Mouse (Mus musculus) left cerebral cortex, postnatal 25 days (tissue): ENCODE results near the gene Rarres2. TPM values are rescaled to one million over a fixed set of nuclear protein-coding genes. Genes with fewer than 3 reads are reported as not detected.
"Not testable (repeated sequence)": the region's sequence is repeated elsewhere in the genome, so short reads cannot be mapped to it uniquely, and the experiment has no call there.

Source experiments
- DNase-seq, 2 experiments: peaks; one replicate each; pipeline ENCODE4 v3.0.0; 2022; ENCODE audit warnings: low spot score in 2 of 2, mixed read lengths in 1 of 2
- intact Hi-C: fragments of 180-260 bp; cut with DNase I; formaldehyde crosslinking; loops from one replicate; pipeline ENCODE4 v1.15.1; 2025
- total RNA-seq, 2 experiments: library from RNA; stranded (reverse); gene quantifications; 2 replicates each; pipeline ENCODE4 v1.2.3; 2021

The Rarres2 gene
- total RNA-seq, 2 experiments from 2014 or later = 15.7 to 16.6 TPM

DNA sequence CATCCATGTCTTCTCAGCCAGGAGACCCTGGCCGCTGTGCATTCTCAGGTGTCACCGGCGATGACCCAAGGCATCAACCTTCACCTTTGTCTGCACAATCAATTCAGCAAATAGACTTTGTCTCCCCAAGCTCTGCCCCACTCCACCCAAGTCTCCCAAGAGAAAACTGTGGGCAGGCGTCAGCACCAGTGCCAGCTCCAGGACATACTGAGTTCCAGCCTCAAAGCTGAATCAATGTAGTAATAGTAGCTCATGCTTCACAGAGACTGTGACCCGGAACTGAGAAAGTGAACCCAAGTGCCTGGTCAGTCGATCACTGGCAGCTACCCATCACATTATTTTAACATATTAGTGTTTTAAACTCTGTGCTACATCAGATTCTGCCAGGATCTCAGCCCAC, 24.3 kb downstream of the Rarres2 start:
- DNase-seq = no peak
- intact Hi-C loops = loop anchor here (5.0 to 10.0 kb wide), 2 partner anchors 94 to 226 kb away; partner anchors contain the start of gene Gimap3

DNA sequence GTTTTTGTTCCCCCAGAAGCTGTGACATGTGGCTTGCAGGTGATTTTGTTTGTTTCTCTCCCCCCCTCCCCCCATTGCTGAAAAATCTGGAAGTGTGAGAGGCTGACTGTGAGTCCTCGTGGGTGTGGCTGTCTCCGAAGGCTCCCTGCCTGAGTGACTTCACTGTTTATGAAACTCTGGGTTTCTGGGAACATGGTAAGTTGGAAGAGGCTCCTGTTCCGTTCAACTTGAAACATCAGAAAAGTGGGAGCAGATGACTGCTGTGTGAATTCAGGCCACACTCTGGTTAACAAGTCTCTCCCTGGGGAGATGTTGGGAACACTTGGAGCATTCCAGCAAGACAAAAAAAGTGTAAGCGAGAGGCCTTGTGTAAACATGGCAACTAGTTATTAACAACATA, 25.7 kb downstream of the Rarres2 start:
- DNase-seq = no peak
- intact Hi-C loops = loop anchor here (5.0 to 10.0 kb wide), 2 partner anchors 95 to 228 kb away; partner anchors contain the start of gene Gimap3

DNA sequence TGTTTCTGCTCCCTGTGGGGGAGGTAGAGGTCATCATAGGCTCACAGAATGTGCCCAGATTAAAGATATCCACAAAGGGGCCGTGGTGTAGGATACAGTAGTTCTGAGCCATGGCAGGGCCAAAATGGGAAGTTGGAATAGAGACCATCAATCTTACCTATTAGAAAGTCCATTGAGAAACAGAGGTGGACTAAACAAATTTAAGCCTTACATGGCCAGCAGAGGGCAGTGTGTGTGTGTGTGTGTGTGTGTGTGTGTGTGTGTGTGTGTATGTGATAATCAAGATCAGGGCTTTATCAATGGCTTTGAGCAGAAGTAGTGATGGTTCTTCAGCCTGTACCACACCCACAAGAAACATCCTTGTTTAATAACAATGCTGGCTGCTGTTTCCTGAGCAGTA, 26.3 kb downstream of the Rarres2 start:
- no peak for DNase-seq
- intact Hi-C loops = loop anchor here (5.0 to 10.0 kb wide), 2 partner anchors 96 to 229 kb away; partner anchors contain the start of gene Gimap3

DNA sequence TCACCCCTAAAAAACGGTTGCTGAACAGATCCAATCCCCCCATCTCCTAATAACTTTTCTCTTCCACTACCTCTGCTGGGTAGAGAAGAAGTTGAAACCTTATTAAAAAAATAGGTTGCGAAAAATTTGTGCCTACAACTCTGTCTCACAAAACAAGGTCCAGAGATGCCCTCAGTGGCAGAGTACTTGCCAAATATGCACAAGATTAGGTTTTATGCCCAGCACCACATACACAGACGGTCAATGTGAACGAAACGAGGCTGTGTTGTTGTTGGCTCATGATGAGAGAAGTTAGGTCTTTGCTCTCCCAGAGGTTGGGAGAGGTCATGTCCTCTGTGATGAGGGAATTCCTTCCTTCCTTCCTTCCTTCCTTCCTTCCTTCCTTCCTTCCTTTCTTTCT, 27.3 kb downstream of the Rarres2 start:
- intact Hi-C loops = loop anchor here (5.0 to 10.0 kb wide), 2 partner anchors 97 to 230 kb away; partner anchors contain the start of gene Gimap3
- DNase-seq = no peak

DNA sequence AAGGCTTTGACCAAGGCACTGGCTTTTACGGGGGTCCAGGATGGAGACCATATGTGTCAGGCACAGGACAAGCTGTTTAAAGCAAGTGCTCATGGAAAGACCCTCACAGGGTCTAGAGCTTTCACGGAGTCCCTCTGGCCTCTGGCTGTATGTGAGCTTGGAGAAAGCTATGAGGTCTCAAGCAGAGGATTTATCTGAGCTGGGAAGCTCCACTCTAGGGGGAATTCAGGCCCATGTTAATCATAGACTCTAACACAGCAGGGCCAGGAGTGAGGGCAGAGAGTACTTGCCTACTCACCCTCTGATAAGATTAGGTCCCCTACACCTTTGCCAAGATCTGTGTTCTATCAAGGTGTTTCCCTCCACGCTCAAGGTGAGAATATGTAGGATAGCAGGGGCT, 30.0 kb downstream of the Rarres2 start:
- DNase-seq = no peak
- intact Hi-C loops = loop anchor here (10.0 kb wide), 1 partner anchor 232 kb away; the partner anchor contains the start of gene Gimap3

DNA sequence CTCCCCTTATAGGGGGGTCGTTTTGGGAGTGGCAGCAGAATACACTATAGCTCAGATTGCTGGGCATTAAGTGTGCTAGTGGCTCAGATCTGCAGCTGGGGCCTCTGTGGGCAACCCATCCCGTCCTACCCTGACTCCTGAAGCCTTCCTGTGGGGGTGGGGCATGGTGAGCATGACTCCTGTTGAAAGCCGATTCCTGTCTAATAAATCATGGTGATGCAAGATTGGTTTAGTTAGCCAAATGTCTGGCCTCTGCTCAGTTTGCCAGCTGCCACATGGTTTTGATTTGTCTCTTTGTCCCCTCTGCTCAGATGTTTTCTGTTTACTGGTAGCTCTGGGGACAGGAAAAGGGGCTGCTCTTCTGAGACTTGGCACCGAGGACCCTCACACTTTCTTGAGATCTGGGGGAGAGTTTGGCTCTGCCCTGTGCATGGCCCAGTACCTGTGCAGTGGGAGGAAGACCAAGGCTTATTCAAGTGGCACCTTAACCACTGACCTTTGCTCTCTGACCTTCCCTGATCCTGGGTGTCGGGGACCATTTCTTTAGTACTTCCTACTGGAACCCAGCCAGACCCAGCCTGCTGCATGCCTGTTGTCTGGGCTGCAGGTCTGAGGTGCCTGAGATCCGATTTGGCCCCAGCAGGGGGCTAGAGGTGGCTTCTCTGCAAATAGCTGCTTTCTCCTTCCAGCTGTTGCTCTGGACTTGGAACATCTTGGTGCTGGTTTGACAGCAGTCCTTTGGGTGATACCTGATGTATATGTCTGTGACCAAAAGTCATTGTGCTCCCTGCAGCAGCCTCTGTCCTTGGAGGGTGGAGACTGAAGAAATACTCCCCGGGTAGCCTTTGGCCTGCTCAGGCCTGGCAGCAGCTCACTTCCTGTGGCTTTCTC, 30.8 kb downstream of the Rarres2 start:
- intact Hi-C loops = loop anchor here (2.0 to 10.0 kb wide), 2 partner anchors 97 to 233 kb away; partner anchors contain the start of genes Gimap3 and Zfp467

DNA sequence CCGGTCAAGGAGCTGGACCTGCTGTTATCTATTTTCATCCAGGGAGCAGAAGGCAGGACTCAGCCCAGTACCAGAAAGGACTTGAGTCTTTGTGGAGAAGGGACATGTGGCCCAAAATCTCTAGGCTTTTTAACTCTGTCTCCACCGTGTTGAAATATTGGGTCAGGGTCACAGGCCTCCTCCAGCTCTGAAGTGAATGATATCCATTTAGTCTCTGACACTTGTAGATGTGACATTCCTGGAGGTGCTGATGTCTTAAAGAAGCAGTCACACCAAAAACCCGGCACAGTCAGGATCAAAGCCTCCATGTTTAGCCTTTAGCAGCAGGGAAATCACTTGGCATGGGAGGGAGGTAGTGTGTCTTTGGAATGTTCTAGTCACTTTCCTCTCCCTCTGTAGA, 31.9 kb downstream of the Rarres2 start:
- intact Hi-C loops = loop anchor here (2.0 to 10.0 kb wide), 2 partner anchors 96 to 234 kb away; partner anchors contain the start of genes Gimap3 and Zfp467
- DNase-seq = no peak

More for the DNA sequence above, 30.8 kb downstream of the Rarres2 start:
- DNase-seq = no peak

DNA sequence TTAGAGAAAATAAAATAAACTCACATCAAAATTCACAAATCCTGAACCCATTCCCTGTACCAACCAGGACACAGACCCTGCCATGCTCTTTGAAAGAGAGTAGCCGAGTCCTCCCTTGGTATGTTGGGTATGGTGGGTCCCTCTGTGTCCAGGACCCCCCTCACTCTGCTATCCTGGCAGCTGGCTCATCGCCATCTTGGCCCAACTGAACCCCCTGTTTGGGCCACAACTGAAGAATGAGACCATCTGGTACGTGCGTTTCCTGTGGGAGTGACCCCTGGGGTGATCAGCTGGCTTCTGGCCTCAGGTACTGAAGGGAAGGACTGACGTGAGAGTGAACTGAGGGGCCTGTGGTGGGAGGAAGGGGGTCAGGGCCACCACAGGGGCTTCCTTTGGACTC, 32.7 kb downstream of the Rarres2 start:
- intact Hi-C loops = loop anchor here (2.0 to 10.0 kb wide), 3 partner anchors 95 to 363 kb away; partner anchors contain the start of genes Gimap3 and Zfp467
- DNase-seq = no peak

DNA sequence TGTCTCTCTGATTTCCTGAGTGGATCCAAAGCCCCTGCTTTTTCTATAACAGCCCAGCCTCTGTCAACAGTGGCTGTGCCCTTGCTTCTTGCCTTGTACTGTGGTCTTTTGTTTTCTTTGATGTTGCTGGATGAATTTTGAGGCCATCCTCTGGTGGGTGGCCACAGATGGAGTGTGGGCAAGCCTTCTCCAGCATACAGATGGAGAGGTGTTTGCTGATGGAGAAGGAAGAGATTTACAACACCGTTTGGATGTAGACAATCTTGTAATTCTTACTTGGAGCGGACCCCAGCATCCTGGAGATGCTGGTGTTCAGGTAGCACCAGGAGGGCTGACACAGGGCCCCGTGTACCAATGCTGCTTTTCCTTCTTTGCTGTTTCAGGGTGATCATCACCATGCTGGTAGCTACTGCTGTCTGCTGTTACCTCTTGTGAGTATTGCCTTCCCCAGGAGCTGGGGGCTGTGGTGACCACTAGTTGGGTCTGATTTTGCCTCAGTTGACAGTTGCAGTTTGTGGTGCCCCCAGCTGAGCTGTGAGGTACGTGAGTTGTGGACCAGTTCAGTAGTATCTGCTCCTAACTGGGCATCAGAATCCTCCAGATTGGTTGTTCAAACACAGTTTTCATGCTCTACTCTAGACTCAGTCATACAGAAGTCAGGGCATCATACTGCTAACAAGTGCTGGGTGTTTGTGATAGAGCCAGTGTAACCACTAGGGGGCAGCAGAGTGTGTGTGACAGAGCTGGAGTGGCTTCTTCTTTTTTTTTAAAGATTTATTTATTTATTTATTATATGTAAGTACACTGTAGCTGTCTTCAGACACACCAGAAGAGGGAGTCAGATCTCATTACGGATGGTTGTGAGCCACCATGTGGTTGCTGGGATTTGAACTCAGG, 33.5 kb downstream of the Rarres2 start:
- intact Hi-C loops = loop anchor here (5.0 kb wide), 1 partner anchor 362 kb away; no protein-coding TSS in a partner anchor

DNA sequence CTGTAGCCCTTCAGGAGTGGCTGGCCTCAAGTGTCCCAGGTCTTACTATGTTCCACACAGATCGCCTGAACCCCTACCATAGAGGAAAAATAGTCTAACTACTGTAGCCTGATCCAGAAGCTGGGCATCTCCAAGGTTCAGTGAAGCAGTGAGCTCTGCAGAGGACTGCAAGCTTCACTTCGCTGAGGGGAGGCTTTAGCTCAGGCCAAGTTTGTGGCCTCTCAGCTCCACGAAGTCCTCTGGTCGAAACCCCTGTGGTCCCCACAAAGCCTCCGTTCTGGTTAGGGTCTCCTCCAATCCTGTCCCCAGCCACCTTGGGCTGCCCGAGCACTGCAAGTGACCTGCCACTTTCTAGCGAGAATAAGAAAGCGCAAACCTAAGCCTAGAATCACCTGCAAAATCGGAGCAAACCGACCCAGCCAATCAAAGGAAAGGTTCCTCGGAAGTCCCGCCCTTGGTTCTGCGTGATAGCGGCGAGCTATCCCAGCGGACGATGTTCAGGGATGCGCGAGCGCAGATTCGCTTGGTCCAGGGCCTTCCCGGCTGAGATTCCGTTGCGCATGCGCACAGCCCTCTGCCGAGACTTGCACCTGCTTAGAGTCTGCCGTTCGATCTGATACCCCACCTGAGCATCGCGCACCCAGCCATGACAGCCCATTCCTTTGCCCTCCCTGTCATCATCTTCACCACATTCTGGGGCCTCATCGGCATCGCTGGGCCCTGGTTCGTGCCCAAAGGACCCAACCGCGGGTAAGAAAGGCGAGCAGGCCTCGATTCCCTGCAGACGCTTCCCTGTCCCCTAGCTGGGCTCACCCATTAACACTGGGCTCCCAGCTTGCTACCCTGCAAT, 35.3 kb downstream of the Rarres2 start, which contains the start of gene Atp6v0e2:
Atp6v0e2 (plus strand) TSS at position 511 of the 850 bp plus-strand sequence.
- intact Hi-C loops = loop anchor here (5.0 kb wide), 1 partner anchor 360 kb away; no protein-coding TSS in a partner anchor
- peak; percentile 92 to 96 for DNase-seq

More for the DNA sequence above, 33.5 kb downstream of the Rarres2 start:
- DNase-seq = peak; percentile 77 to 85

DNA sequence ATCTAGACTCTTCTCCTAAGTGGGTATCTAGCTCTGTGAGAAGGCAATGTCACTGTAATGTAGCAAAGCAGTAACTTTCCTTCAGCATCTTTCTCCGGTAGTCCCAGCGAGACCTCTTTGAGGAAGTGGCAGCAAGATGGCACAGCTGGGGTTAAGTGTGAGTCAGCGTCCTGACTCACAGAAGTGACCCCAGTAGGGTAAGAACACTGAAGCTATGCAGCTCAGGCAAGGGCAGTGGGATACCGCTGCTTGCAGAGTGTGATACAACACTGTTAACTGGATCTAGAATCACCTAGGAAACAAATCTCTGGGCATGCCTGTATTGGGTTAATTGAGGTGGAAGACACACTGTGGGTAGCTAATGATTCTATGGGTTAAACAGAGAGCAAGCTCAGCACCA, 36.5 kb downstream of the Rarres2 start:
- DNase-seq = no peak
- intact Hi-C loops = loop anchor here (5.0 kb wide), 1 partner anchor 359 kb away; no protein-coding TSS in a partner anchor

DNA sequence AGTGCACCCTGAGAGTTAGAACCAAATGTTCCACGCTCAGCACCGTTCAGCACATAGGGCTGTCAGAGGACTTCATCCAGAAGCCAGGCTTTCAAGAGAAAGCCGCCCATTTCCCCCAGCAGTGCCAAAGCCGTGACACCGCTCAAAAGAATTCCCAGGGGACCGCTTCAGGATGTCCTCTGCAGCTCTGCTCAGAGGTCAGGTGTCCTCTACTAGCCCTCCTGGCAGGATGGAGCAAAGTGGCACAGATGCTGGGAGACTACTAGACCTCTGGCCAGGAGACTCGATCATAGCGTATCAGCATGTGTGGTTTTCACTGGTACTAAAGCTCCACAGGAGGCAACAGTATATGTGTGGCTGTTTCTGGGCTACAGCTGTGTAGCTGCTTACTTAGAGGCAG, 37.7 kb downstream of the Rarres2 start:
- intact Hi-C loops = loop anchor here (5.0 kb wide), 1 partner anchor 358 kb away; no protein-coding TSS in a partner anchor
- DNase-seq = no peak

DNA sequence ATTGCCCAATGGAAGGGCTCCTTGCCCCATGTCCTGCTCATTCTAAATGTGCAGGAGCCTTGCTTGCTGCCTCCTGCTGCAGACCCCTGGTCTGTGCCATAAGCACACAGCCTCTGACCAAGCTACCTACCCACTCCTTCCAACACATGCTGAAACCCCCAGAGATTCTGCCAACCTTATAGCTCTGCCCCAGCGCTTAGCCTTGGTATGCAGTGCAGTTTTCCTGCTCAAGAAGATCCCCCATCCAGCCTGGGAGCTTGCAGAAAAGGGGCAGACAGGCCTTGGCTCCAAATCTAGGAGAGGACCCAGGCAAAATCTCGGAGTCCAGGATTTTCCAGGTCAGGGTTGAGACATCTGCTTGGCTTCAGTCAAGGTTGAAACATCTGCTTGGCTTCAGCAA, 39.1 kb downstream of the Rarres2 start:
- intact Hi-C loops = no loop called here
- no peak for DNase-seq

DNA sequence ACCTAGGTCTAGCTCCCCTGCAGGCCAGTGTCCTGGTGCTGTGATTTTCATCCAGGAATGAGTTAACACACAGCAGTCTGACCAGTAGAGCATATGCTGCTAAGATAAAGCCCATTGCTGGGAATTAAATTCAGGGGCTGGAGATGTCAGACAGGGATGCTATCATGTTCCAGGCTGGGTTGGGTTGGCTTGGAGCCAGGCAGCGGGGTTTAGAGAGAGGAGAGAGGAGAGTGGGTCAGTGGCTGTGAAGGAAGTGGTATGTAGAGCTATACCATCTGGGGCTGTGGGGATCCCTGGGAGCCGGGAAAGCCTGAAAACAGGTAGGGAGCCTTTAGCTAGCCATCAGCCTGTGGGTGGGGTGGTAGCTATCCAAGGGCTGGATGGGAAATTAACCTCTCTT, 41.7 kb downstream of the Rarres2 start:
- no peak for DNase-seq
- intact Hi-C loops = no loop called here

DNA sequence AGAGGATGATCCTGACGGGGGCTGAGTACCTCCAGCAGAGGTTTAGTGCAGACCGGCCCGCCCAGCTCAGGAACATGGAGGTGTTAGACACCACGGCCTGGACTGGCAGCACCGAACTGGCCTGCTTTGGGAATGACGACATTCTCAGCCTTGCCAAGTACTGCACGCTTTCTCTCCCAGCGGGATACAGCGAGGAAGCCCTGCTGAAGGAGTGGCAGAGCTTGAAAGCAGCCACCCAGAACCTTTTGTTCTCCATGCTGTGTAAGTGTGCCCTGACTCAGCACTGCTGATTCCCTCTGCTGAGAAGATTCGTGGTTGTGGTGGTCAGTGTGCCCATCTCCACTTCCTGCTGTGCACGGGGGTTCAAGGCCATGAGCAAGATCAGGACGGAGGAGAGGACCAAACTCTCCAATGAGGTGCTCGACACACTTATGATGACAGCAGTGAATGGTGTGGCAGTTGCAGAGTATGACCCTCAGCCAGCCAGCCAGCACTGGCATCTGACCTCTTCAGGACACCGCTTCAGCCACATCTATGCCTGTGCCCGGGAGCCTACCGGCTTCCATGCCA, 42.6 kb downstream of the Rarres2 start:
- intact Hi-C loops = no loop called here
- DNase-seq = no peak

DNA sequence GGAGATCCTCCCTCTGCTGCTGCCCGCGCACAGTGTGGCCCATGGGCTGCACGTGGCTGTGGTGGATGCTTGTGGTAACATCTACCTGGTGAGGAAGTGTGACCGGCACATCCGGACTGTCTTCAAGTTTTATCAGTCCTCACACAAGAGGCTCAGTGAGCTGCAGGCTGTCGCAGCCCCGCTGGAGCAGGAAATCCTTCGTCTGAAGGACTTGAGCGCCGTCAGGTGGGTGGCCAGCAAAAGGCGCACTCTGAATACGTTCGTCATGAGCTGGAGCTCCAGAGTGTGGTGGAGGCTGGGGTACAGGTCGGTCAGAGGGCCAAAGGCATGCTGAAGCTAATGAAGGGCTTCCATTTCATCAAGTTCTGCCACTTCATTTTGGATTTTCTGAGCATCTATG, 43.3 kb downstream of the Rarres2 start:
- DNase-seq = no peak
- intact Hi-C loops = no loop called here

DNA sequence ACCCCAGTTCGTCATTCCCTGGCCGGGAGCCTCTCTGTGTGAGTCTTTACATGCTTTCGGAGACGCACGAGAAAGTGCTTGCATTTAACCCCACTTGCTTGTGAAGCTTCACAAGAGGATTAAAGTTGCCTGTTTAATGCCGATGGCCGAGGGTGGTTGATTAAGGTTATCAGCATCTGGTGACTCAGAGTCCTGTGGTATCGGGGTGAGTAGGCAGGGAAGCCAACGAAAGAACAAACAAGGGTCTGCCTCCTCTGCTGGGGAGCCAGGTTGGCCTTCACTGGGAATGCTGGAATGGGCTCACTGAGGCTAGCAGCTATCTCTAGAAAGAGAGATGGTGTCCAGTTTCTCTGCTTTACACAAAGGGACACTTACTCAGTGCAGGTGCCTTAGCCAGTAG, 44.7 kb downstream of the Rarres2 start:
- intact Hi-C loops = no loop called here
- no peak for DNase-seq

DNA sequence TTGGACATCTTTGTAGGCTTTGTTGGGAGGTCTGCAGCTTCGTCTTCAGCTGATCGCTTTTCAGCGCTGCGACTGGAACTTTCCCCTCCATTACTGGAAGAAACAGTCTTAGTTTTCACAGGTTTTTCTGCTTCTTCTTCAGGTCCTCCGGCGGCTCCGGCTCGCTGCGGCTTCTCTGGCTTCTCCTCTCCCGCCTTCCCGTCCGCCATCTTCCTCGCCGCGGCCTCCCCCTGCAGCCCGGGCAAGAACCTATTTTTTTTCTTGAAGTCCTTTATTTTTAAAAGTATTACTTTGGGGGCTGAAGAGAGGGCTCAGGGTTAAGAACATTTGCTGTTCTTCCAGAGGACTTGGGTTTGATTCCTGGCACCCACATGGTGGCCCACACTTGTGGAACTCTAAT, 47.7 kb downstream of the Rarres2 start:
- intact Hi-C loops, DNase-seq: not testable (repeated sequence)
